Mouse (Mus musculus) kidney, postnatal 0 days (tissue): ENCODE measurements around the gene Pfkm. TPM values are rescaled to one million over a fixed set of nuclear protein-coding genes. Genes with fewer than 3 reads are reported as not detected.
A peak's percentile ranks its signal among the peaks of the same experiment; 100 is the strongest.

Experiments
- ATAC-seq: fragments of 200-750 bp; cut with Nextera tagmentation; replicated peaks from 2 replicates; pipeline ENCODE4 v1.8.0; 2017; ENCODE audit warnings: low read depth, moderate number of reproducible peaks, moderate TSS enrichment, moderate library complexity; ENCODE audit not compliant: low FRiP score
- DNase-seq: peaks from one replicate; pipeline ENCODE4 v3.0.0-alpha.2; 2016; ENCODE audit warnings: low spot score
- H3K27ac ChIP-seq: fragments of 300-500 bp; sonication (generic); 2 replicates; pipeline ENCODE4 v1.5.1; 2014; ENCODE audit warnings: mild to moderate bottlenecking
- H3K27me3 ChIP-seq: fragments of 300-500 bp; sonication (generic); 2 replicates; pipeline ENCODE4 v1.6.1; 2014; ENCODE audit warnings: low read length, mixed read lengths; ENCODE audit not compliant: insufficient read depth
- H3K36me3 ChIP-seq: fragments of 300-500 bp; sonication (generic); 2 replicates; pipeline ENCODE4 v1.6.1; 2014; ENCODE audit warnings: low read length, mixed read lengths; ENCODE audit not compliant: insufficient read depth
- H3K4me1 ChIP-seq: fragments of 300-500 bp; sonication (generic); replicated peaks from 2 replicates; pipeline ENCODE4 v1.6.1; 2014; ENCODE audit warnings: antibody characterized with exemption, low read length, mixed read lengths; ENCODE audit not compliant: insufficient read depth
- H3K4me2 ChIP-seq: fragments of 300-500 bp; sonication (generic); 2 replicates; pipeline ENCODE4 v1.6.1; 2014; ENCODE audit warnings: mild to moderate bottlenecking, low read length, moderate library complexity, mixed read lengths
- H3K4me3 ChIP-seq: fragments of 300-500 bp; sonication (generic); replicated peaks from 2 replicates; pipeline ENCODE4 v1.5.1; 2014; ENCODE audit warnings: low read depth, low read length
- H3K9ac ChIP-seq: fragments of 300-500 bp; sonication (generic); 2 replicates; pipeline ENCODE4 v1.6.1; 2014; ENCODE audit warnings: low read depth, low read length
- H3K9me3 ChIP-seq: fragments of 300-500 bp; sonication (generic); replicated peaks from 2 replicates; pipeline ENCODE4 v1.6.1; 2016; ENCODE audit warnings: low read length, inconsistent platforms, mixed read lengths
- CTCF ChIP-seq: IDR thresholded peaks from 2 replicates; pipeline ENCODE4 v1.5.1; 2016; ENCODE audit warnings: antibody characterized with exemption, low read depth, mild to moderate bottlenecking, moderate library complexity
- WGBS: fragments of 180-500 bp; shearing (Covaris S2); extraction: QIAGEN DNeasy Blood & Tissue Kit; methylation state at CpG from one replicate; pipeline ENCODE4 v1.1.7; 2014; 5-methylcytosine and 5-hydroxymethylcytosine counted together
- polyA plus RNA-seq: library from polyadenylated mRNA; unstranded; fragments of >200 nt; fragmentation: Nextera tagmentation; extraction: Ambion mirVana; gene quantifications from 2 replicates; pipeline ENCODE4 v1.2.1, GENCODE M21; 2015

Gene Pfkm
- polyA plus RNA-seq, 1 experiment from 2014 or later = 34.2 TPM

- Histone ChIP-seq H3K36me3 (0 out of 2 replicates have a peak, but pooled peaks cover 2% of the 10 kb centered on the region), H3K27ac (peak overlapping the region; percentile 82; the same call in 1 of the 2 replicates), H3K9me3 (no peaks in the 10 kb centered on the region), H3K27me3 (no peaks in the 10 kb centered on the region), H3K4me2 (peak overlapping the region; percentile 67), H3K4me1 (peaks cover 7% of the 10 kb centered on the region; the same call in 1 of the 2 replicates), H3K9ac (peak overlapping the region; percentile 84), H3K4me3 (peak overlapping the region; percentile 66)
- ATAC-seq (0 out of 2 replicates have a peak, but pooled peaks have one; percentile 12), DNase-seq (no peak)
- no peak for TF ChIP-seq CTCF
- WGBS = 39% methylated on average over 11 of the region's 11 CpGs
Measured at GRCm38 (mm10) chr15:98107703-98108296, 15.4 kb downstream of the Pfkm start.

GRCm38 (mm10) chr15:98108297-98109152 is 16.1 kb downstream of the Pfkm start:
- Histone ChIP-seq H3K4me2 (peak overlapping the region; percentile 67), H3K4me1 (peaks cover 7% of the 10 kb centered on the region; the same call in 1 of the 2 replicates), H3K4me3 (peak overlapping the region; percentile 66), H3K9ac (peak overlapping the region; percentile 84), H3K27me3 (no peaks in the 10 kb centered on the region), H3K9me3 (no peaks in the 10 kb centered on the region), H3K27ac (peak overlapping the region; percentile 82), H3K36me3 (0 out of 2 replicates have a peak, but pooled peaks cover 2% of the 10 kb centered on the region)
- peak; percentile 24; the same call in 1 of the 2 replicates for TF ChIP-seq CTCF
- ATAC-seq (peak; percentile 88), DNase-seq (peak; percentile 95)
- WGBS = 1% methylated on average over 35 of the region's 37 CpGs

DNA sequence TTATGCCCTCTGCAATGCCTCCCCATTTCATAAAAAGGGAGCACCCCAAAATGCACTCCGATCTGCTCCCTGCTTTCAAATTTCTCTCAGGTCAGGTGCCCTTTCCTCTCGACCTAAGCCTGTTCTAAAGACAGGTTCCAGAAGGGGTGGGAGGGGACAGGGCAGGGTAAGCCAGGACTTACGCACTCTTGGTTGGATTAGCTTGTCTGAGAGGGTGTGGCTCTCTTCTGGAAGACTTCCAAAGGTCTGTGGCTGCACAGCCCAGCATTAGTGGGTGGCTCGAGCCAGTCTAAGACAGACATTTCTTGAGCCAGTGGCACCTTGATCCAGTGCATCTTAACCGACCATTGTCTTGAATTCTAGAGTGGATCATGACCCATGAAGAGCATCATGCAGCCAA is 19.4 kb downstream of the Pfkm start:
- no peak for TF ChIP-seq CTCF
- H3K4me2 ChIP-seq = no peak overlapping the region
- peaks cover 7% of the 10 kb centered on the region; the same call in 1 of the 2 replicates for H3K4me1 ChIP-seq
- H3K9ac ChIP-seq = no peak overlapping the region
- H3K27me3 ChIP-seq = no peaks in the 10 kb centered on the region
- 0 out of 2 replicates have a peak, but pooled peaks cover 4% of the 10 kb centered on the region for H3K36me3 ChIP-seq
- H3K4me3 ChIP-seq = no peak overlapping the region
- 63% methylated on average over 5 of the region's 5 CpGs for WGBS
- H3K27ac ChIP-seq = no peak overlapping the region
- DNase-seq (no peak), ATAC-seq (no peak; the same call in 1 of the 2 replicates)
- H3K9me3 ChIP-seq = no peaks in the 10 kb centered on the region

DNA sequence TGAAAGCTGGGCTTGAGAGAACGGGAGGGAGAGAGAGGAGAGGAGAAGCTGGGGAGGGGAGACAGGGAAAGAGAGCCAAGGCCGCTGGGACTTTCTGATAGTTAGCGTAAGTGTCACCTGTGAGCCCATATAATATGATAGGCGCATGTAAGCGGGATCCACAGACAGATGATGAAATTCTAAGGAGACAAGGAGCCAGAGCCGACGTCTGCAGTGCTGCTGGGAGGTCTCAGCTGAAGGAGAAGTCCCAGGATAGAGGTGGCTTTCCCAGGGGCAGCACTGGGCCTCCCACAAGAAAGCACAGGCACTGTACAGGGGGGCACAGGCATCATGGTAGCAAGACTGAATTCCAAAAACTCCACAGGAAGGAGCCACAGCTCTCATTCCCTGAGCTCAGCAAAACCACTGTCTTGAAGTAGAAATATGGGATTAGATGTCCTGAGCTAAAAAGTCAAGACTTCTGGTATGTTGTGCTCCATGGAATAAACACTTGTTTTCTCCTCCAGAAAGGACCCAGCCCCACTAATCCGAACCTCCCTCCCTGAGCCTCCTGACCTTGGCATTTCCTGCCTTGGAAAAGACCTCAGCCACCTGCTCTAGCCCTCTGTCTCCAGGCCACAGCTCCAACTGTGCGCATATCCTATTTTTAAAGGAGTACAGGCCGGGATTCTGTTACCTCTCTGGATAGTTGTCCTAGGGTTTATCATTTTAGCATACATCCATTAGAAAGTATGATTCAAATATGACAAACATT is 21.9 kb downstream of the Pfkm start:
- 72% methylated on average over 10 of the region's 10 CpGs for WGBS
- H3K36me3 ChIP-seq = peaks cover 15% of the 10 kb centered on the region; the same call in 1 of the 2 replicates
- no peaks in the 10 kb centered on the region for H3K9me3 ChIP-seq

GRCm38 (mm10) chr15:98114852-98115778 is 22.7 kb downstream of the Pfkm start:
- Histone ChIP-seq H3K4me1 (no peaks in the 10 kb centered on the region), H3K36me3 (peaks cover 19% of the 10 kb centered on the region; the same call in 1 of the 2 replicates), H3K9ac (no peak overlapping the region), H3K4me2 (no peak overlapping the region), H3K4me3 (no peak overlapping the region), H3K27ac (no peak overlapping the region), H3K27me3 (no peaks in the 10 kb centered on the region), H3K9me3 (no peaks in the 10 kb centered on the region)
- 86% methylated on average over 10 of the region's 10 CpGs for WGBS
- DNase-seq (no peak), ATAC-seq (no peak)
- TF ChIP-seq CTCF = no peak

More for the DNA sequence above, 21.9 kb downstream of the Pfkm start:
- H3K9ac ChIP-seq = no peak overlapping the region
- H3K27me3 ChIP-seq = no peaks in the 10 kb centered on the region
- H3K4me1 ChIP-seq = peaks cover 3% of the 10 kb centered on the region; the same call in 1 of the 2 replicates
- no peak for TF ChIP-seq CTCF
- H3K4me2 ChIP-seq = no peak overlapping the region
- H3K27ac ChIP-seq = no peak overlapping the region
- no peak overlapping the region for H3K4me3 ChIP-seq
- DNase-seq = no peak
- no peak for ATAC-seq
